Mouse (Mus musculus) megakaryocyte, embryonic 14.5 days (primary cell): Measurements from ENCODE around the gene Etnk1. TPM values are rescaled to one million over a fixed set of nuclear protein-coding genes. Genes with fewer than 3 reads are reported as not detected.

Experiments used
- H3K27me3 ChIP-seq: replicated peaks from 2 replicates; pipeline ENCODE3; 2012; ENCODE audit warnings: inconsistent platforms
- H3K36me3 ChIP-seq: replicated peaks from 2 replicates; pipeline ENCODE3; 2012; ENCODE audit warnings: low read length, inconsistent platforms, mixed read lengths
- H3K4me1 ChIP-seq: 2 replicates; pipeline ENCODE4 v1.6.1; 2012; ENCODE audit warnings: inconsistent platforms
- H3K4me3 ChIP-seq: replicated peaks from 2 replicates; pipeline ENCODE3; 2012; ENCODE audit warnings: moderate library complexity, mild to moderate bottlenecking, inconsistent platforms
- H3K9me3 ChIP-seq: 2 replicates; pipeline ENCODE4 v1.6.1; 2012; ENCODE audit warnings: inconsistent platforms
- FLI1 ChIP-seq: IDR thresholded peaks from 2 replicates; pipeline ENCODE4 v1.6.1; 2012; ENCODE audit warnings: low read length, inconsistent platforms, mixed read lengths
- GATA1 ChIP-seq: IDR thresholded peaks from 3 replicates; pipeline ENCODE4 v1.6.1; 2012; ENCODE audit warnings: mixed read lengths, low read length, inconsistent platforms, borderline replicate concordance
- polyA plus RNA-seq: library from polyadenylated mRNA; stranded (reverse); fragments of >175 nt; gene quantifications from 2 replicates; pipeline ENCODE4 v1.2.3, GENCODE M21; 2012; ENCODE audit warnings: low replicate concordance; ENCODE audit not compliant: insufficient read depth

Etnk1 gene
- polyA plus RNA-seq = 3.1 and 12.0 TPM in 2 replicates

GRCm38 (mm10) chr6:143166452-143167357, at the start of gene Etnk1:
Gene Etnk1 (plus strand): TSS chr6:143167221.
- Histone ChIP-seq H3K36me3 (peaks cover 17% of the 10 kb centered on the region), H3K9me3 (no peaks in the 10 kb centered on the region), H3K27me3 (no peaks in the 10 kb centered on the region), H3K4me3 (peak within 1 kb of the TSS; percentile 99), H3K4me1 (peaks cover 49% of the 10 kb centered on the region)
- TF ChIP-seq GATA1 (no peak), FLI1 (no peak)

- TF ChIP-seq GATA1 (no peak), FLI1 (no peak)
- Histone ChIP-seq H3K27me3 (peaks cover 3% of the 10 kb centered on the region), H3K4me3 (no peak overlapping the region), H3K9me3 (peaks cover 7% of the 10 kb centered on the region), H3K4me1 (peaks cover 41% of the 10 kb centered on the region), H3K36me3 (no peaks in the 10 kb centered on the region)
Measured at GRCm38 (mm10) chr6:143119325-143119724, 47.7 kb upstream of the Etnk1 start.

- Histone ChIP-seq H3K36me3 (no peaks in the 10 kb centered on the region), H3K27me3 (peaks cover 3% of the 10 kb centered on the region), H3K9me3 (peaks cover 11% of the 10 kb centered on the region), H3K4me3 (no peak overlapping the region), H3K4me1 (no peaks in the 10 kb centered on the region; the same call in 1 of the 2 replicates)
- no peak for TF ChIP-seq FLI1
- no peak for TF ChIP-seq GATA1
Measured at GRCm38 (mm10) chr6:143125721-143126120, 41.3 kb upstream of the Etnk1 start.

- Histone ChIP-seq H3K4me3 (no peak overlapping the region), H3K27me3 (no peaks in the 10 kb centered on the region), H3K9me3 (peaks cover 12% of the 10 kb centered on the region), H3K4me1 (peaks cover 13% of the 10 kb centered on the region), H3K36me3 (no peaks in the 10 kb centered on the region)
- TF ChIP-seq FLI1 (no peak), GATA1 (no peak)
Measured at GRCm38 (mm10) chr6:143129466-143129865, 37.6 kb upstream of the Etnk1 start.

- TF ChIP-seq GATA1 (no peak), FLI1 (no peak)
- H3K4me3 ChIP-seq = no peak overlapping the region
- peaks cover 13% of the 10 kb centered on the region for H3K4me1 ChIP-seq
- H3K27me3 ChIP-seq = no peaks in the 10 kb centered on the region
- no peaks in the 10 kb centered on the region for H3K36me3 ChIP-seq
- H3K9me3 ChIP-seq = peaks cover 12% of the 10 kb centered on the region
Measured at GRCm38 (mm10) chr6:143129952-143130351, 37.1 kb upstream of the Etnk1 start.

- Histone ChIP-seq H3K27me3 (no peaks in the 10 kb centered on the region), H3K36me3 (no peaks in the 10 kb centered on the region), H3K9me3 (peaks cover 12% of the 10 kb centered on the region), H3K4me3 (no peak overlapping the region), H3K4me1 (peaks cover 13% of the 10 kb centered on the region)
- TF ChIP-seq FLI1 (no peak), GATA1 (no peak)
Measured at GRCm38 (mm10) chr6:143130411-143130810, 36.6 kb upstream of the Etnk1 start.

- peaks cover 13% of the 10 kb centered on the region for H3K4me1 ChIP-seq
Measured at GRCm38 (mm10) chr6:143131895-143132652, 34.9 kb upstream of the Etnk1 start.

GRCm38 (mm10) chr6:143133150-143133549, 33.9 kb upstream of the Etnk1 start:
- no peak overlapping the region for H3K4me3 ChIP-seq
- TF ChIP-seq GATA1 (no peak), FLI1 (no peak)
- H3K36me3 ChIP-seq = no peaks in the 10 kb centered on the region
- peaks cover 6% of the 10 kb centered on the region for H3K27me3 ChIP-seq
- H3K4me1 ChIP-seq = peaks cover 16% of the 10 kb centered on the region
- H3K9me3 ChIP-seq = peaks cover 12% of the 10 kb centered on the region

More at GRCm38 (mm10) chr6:143131895-143132652, 34.9 kb upstream of the Etnk1 start:
- Histone ChIP-seq H3K36me3 (no peaks in the 10 kb centered on the region), H3K27me3 (peaks cover 3% of the 10 kb centered on the region), H3K9me3 (peaks cover 12% of the 10 kb centered on the region), H3K4me3 (no peak overlapping the region)
- no peak for TF ChIP-seq FLI1
- no peak for TF ChIP-seq GATA1

GRCm38 (mm10) chr6:143135097-143135496, 31.9 kb upstream of the Etnk1 start:
- Histone ChIP-seq H3K4me1 (peaks cover 24% of the 10 kb centered on the region), H3K36me3 (no peaks in the 10 kb centered on the region), H3K9me3 (peaks cover 7% of the 10 kb centered on the region), H3K27me3 (peaks cover 6% of the 10 kb centered on the region), H3K4me3 (no peak overlapping the region)
- no peak for TF ChIP-seq FLI1
- no peak for TF ChIP-seq GATA1
